Mouse (Mus musculus) adipocyte (in vitro differentiated cells): ENCODE measurements around the gene Olfr930.

Experiments used
- DNase-seq: peaks from one replicate; pipeline ENCODE4 v3.0.0-alpha.2; 2016; ENCODE audit warnings: low spot score

Olfr930 gene

GRCm38 (mm10) chr9:38929509-38929908, at the start of gene Olfr930:
Gene Olfr930 (plus strand): TSS chr9:38929809.
- DNase-seq = no peak

- no peak for DNase-seq
Observed at GRCm38 (mm10) chr9:38953401-38954123, 24.0 kb downstream of the Olfr930 start.

GRCm38 (mm10) chr9:38954124-38954416, 24.5 kb downstream of the Olfr930 start:
- DNase-seq = peak; percentile 9

GRCm38 (mm10) chr9:38972013-38972412, 42.4 kb downstream of the Olfr930 start, which contains the start of gene Olfr933:
Gene Olfr933 (plus strand): TSS chr9:38972313.
- no peak for DNase-seq
